Mouse (Mus musculus) midbrain, embryonic 15.5 days (tissue): Measurements from ENCODE around the gene Bcl2. TPM values are rescaled to one million over a fixed set of nuclear protein-coding genes. Genes with fewer than 3 reads are reported as not detected.

Experiments used
- ATAC-seq: fragments of 200-750 bp; cut with Nextera tagmentation; replicated peaks from 2 replicates; pipeline ENCODE4 v1.8.0; 2017; ENCODE audit warnings: moderate TSS enrichment
- H3K27ac ChIP-seq: fragments of 300-500 bp; sonication (generic); 2 replicates; pipeline ENCODE4 v1.5.1; 2015; ENCODE audit warnings: mild to moderate bottlenecking, inconsistent platforms
- H3K27me3 ChIP-seq: fragments of 300-500 bp; sonication (generic); replicated peaks from 2 replicates; pipeline ENCODE4 v1.6.1; 2015; ENCODE audit warnings: inconsistent platforms
- H3K36me3 ChIP-seq: fragments of 300-500 bp; sonication (generic); replicated peaks from 2 replicates; pipeline ENCODE4 v1.6.1; 2015; ENCODE audit warnings: inconsistent platforms
- H3K4me1 ChIP-seq: fragments of 300-500 bp; sonication (generic); 2 replicates; pipeline ENCODE4 v1.6.1; 2015; ENCODE audit warnings: inconsistent platforms
- H3K4me2 ChIP-seq: fragments of 300-500 bp; sonication (generic); 2 replicates; pipeline ENCODE4 v1.6.1; 2015; ENCODE audit warnings: inconsistent platforms, mild to moderate bottlenecking, moderate library complexity
- H3K4me3 ChIP-seq: fragments of 300-500 bp; sonication (generic); 2 replicates; pipeline ENCODE4 v1.5.1; 2015; ENCODE audit warnings: mild to moderate bottlenecking, inconsistent platforms
- H3K9ac ChIP-seq: fragments of 300-500 bp; sonication (generic); 2 replicates; pipeline ENCODE4 v1.6.1; 2015; ENCODE audit warnings: mild to moderate bottlenecking, inconsistent platforms
- H3K9me3 ChIP-seq: fragments of 300-500 bp; sonication (generic); 2 replicates; pipeline ENCODE4 v1.6.1; 2016; ENCODE audit warnings: inconsistent platforms
- WGBS: fragments of 180-500 bp; shearing (Covaris S2); methylation state at CpG from one replicate; pipeline ENCODE4 v1.1.7; 2015; ENCODE audit warnings: mixed read lengths; 5-methylcytosine and 5-hydroxymethylcytosine counted together
- polyA plus RNA-seq: library from polyadenylated mRNA; unstranded; fragments of >200 nt; fragmentation: Nextera tagmentation; extraction: Ambion mirVana; gene quantifications from 2 replicates; pipeline ENCODE4 v1.2.1, GENCODE M21; 2015

Gene Bcl2
- polyA plus RNA-seq, 1 experiment from 2014 or later, result 15.6 TPM

DNA sequence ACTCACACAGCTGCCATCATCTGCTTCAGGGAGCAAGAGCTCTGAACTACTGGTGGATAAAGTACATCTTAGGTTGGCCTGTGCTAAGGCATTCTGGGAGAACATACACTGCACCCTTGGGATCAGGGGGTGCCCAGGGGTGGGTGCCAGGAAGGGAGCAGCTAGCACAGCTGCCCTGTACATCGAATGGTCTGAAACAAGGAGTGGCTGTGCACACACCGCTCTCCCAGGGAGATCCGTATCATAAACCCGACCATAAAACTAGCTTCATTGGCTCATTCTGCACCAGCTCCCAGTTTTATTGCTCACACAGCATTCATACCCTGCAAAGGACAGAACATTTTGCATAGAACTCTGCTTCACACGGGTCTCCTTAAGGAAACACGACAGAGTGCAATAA lies 127.3 kb downstream of the Bcl2 start:
- Histone ChIP-seq H3K9me3 (no peaks in the 10 kb centered on the region), H3K4me1 (0 out of 2 replicates have a peak, but pooled peaks cover 10% of the 10 kb centered on the region), H3K27ac (no peak overlapping the region), H3K4me3 (no peak overlapping the region), H3K4me2 (no peak overlapping the region), H3K36me3 (no peaks in the 10 kb centered on the region), H3K9ac (no peak overlapping the region), H3K27me3 (no peaks in the 10 kb centered on the region)
- 93% methylated on average over 6 of the region's 6 CpGs for WGBS
- no peak for ATAC-seq

DNA sequence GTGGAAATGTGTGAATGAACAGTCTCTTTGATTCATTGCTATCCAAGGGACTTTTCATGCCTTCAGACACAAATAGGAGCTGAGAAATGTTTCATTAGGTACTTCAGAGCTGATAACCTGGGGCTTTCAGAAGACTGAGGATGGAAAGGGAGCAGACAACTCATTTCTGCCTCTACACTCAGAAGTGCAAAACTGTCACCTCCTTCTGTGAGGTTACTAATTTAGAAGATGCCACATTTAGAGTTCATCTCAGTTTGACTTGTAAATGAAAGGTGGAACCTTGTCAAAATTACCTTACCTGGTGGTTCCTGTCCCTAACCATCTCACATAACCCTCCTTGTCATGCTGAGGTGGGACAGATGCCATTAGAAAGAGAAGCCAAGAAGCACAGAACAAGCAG lies 128.7 kb downstream of the Bcl2 start:
- Histone ChIP-seq H3K27ac (peak overlapping the region; percentile 49; the same call in 1 of the 2 replicates), H3K4me1 (0 out of 2 replicates have a peak, but pooled peaks cover 10% of the 10 kb centered on the region), H3K4me2 (no peak overlapping the region), H3K36me3 (no peaks in the 10 kb centered on the region), H3K9ac (no peak overlapping the region), H3K9me3 (no peaks in the 10 kb centered on the region), H3K4me3 (no peak overlapping the region), H3K27me3 (no peaks in the 10 kb centered on the region)
- no peak for ATAC-seq

DNA sequence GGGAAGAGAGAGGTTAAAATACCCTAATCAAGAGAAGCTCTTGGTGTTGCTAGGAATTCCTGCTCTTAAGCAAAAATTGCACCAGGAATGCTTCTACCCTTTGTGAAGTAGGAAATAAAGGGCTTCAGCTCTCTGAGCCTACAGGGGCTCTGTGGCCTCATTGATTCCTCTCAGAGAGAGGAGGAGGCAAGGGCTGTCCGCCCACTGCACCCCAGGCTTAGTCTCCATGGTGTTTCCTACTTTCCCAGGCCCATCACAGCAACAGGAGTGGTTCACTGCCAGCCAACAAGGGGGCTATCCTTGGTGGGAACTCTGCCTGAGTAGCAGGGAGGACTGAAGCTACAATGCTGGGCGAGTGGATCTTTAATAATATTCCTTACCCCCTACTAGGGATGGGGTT lies 129.2 kb downstream of the Bcl2 start:
- Histone ChIP-seq H3K9ac (no peak overlapping the region), H3K4me2 (no peak overlapping the region), H3K4me3 (no peak overlapping the region), H3K27ac (peak overlapping the region; percentile 49; the same call in 1 of the 2 replicates), H3K9me3 (no peaks in the 10 kb centered on the region), H3K27me3 (no peaks in the 10 kb centered on the region), H3K36me3 (no peaks in the 10 kb centered on the region), H3K4me1 (0 out of 2 replicates have a peak, but pooled peaks cover 10% of the 10 kb centered on the region)
- peak; percentile 77 for ATAC-seq
- 34% methylated on average over 2 of the region's 2 CpGs for WGBS

DNA sequence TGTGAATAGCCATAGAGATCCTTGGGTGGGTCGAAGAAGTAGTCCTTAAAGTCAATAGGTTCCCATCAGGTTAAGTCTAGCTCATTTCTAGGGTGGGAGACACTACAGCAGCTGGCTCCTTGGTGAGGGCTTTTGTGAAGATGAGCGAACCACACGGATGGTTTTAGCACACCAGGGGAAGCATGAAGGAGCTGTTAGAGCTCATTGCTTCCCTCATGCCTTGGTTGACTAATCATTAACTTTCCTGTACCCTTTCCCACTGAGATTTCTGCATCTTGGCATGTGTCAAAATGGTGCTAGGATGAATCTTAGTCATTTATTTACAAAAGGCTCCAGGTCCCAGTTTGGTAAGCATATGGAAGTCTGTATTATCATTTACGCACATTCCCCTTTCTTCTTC lies 129.8 kb downstream of the Bcl2 start:
- Histone ChIP-seq H3K36me3 (no peaks in the 10 kb centered on the region), H3K4me2 (no peak overlapping the region), H3K9me3 (no peaks in the 10 kb centered on the region), H3K27ac (peak overlapping the region; percentile 57), H3K9ac (no peak overlapping the region), H3K4me1 (0 out of 2 replicates have a peak, but pooled peaks cover 10% of the 10 kb centered on the region), H3K27me3 (no peaks in the 10 kb centered on the region), H3K4me3 (no peak overlapping the region)
- no peak for ATAC-seq
- 58% methylated on average over 4 of the region's 4 CpGs for WGBS

DNA sequence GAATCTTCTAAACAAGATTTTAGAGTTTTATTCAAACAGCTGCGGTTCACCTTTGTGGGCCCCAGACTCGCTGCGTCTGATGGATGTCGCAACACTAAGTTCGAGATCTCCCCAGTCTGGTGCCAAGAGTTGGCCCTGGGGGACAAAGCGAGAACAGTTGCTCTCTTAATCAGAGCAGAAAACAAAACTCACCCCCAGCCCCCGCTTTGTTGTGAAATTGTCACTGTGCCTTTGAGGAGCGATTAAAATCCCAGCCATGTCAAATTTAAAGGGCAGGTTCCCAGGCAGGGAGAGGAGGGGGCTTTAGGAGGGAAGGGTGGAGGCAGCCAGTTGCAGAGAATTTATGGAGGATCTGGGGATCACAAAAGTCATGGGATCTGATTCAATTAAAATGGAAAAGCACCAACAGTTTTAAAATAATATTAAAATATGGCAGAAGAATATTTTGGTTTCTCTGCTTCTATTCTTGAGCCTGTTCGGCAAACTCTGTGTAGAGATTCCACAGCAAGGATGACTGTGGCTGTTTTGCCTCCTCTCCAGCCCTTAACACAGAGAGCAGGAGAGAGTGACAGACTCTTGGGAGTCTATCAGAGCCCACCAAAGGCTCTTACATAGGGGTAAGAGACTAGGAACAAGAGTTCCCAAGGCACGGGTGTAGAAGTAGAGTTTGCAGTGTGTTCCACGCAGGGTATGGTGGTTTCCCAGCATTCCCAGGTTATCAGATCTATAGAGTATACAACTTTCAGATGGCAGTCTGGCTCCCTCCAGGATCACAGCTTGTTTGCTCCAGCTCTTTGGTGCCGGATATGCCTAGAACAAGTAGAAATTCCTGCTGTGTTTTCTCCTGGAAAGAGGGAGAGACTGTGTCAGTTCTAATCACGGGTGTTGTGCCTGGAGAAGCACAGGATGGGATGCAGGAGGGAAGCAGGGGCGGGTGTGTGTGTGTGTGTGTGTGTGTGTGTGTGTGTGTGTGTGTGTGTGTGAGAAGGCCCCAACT lies 130.5 kb downstream of the Bcl2 start:
- 0 out of 2 replicates have a peak, but pooled peaks cover 10% of the 10 kb centered on the region for H3K4me1 ChIP-seq
- H3K9ac ChIP-seq, result no peak overlapping the region
- H3K9me3 ChIP-seq, result no peaks in the 10 kb centered on the region
- no peaks in the 10 kb centered on the region for H3K36me3 ChIP-seq
- peak; percentile 68 for ATAC-seq
- peak overlapping the region; percentile 57 for H3K27ac ChIP-seq
- no peaks in the 10 kb centered on the region for H3K27me3 ChIP-seq
- WGBS, result 29% methylated on average over 14 of the region's 14 CpGs
- no peak overlapping the region for H3K4me2 ChIP-seq
- H3K4me3 ChIP-seq, result no peak overlapping the region

DNA sequence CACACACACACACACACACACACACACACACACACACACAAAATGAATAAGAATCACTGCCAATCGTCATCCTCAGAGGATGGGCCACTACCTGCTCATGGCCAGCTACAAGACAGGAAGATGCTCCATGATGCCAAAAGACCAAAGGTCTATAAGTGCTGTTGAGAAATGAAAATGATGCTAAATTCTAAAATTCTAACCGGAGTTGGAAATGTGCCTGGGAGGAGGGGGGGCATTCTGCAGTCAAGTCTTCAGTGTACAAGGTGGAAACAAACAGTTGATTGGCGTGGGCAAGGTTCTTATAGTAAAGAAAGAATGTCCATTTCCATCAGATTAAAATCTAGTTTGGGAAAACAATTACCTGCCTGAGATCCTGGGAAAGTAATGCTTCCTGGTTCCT lies 131.3 kb downstream of the Bcl2 start:
- H3K4me2 ChIP-seq, result no peak overlapping the region
- ATAC-seq, result no peak
- peak overlapping the region; percentile 57; the same call in 1 of the 2 replicates for H3K27ac ChIP-seq
- H3K27me3 ChIP-seq, result no peaks in the 10 kb centered on the region
- no peaks in the 10 kb centered on the region for H3K36me3 ChIP-seq
- no peaks in the 10 kb centered on the region for H3K9me3 ChIP-seq
- 53% methylated on average over 3 of the region's 3 CpGs for WGBS
- H3K4me1 ChIP-seq, result 0 out of 2 replicates have a peak, but pooled peaks cover 10% of the 10 kb centered on the region
- H3K9ac ChIP-seq, result no peak overlapping the region
- H3K4me3 ChIP-seq, result no peak overlapping the region

DNA sequence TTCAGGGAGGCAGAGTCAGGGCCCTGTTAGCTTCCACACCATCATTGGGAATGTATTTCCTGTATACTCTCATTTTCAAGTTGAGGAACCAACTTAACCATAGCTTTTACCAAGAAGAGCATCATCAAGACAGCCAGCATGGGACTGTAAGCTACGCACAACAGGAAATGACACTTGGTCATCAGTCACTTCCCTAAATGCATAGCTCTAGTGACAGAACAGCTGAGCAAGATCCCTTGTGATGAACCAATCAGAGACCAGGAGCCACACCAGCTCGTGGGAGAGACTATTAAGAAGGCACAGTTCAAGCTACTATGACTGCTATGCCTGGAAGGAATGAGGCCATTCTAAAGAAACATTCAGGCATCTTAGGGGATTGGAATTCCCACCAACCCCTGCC lies 132.3 kb downstream of the Bcl2 start:
- no peak overlapping the region for H3K27ac ChIP-seq
- ATAC-seq, result no peak
- no peaks in the 10 kb centered on the region for H3K9me3 ChIP-seq
- no peaks in the 10 kb centered on the region for H3K27me3 ChIP-seq
- H3K9ac ChIP-seq, result no peak overlapping the region
- 79% methylated on average over 2 of the region's 2 CpGs for WGBS
- H3K4me1 ChIP-seq, result 0 out of 2 replicates have a peak, but pooled peaks cover 10% of the 10 kb centered on the region
- no peaks in the 10 kb centered on the region for H3K36me3 ChIP-seq
- no peak overlapping the region for H3K4me3 ChIP-seq
- H3K4me2 ChIP-seq, result no peak overlapping the region

DNA sequence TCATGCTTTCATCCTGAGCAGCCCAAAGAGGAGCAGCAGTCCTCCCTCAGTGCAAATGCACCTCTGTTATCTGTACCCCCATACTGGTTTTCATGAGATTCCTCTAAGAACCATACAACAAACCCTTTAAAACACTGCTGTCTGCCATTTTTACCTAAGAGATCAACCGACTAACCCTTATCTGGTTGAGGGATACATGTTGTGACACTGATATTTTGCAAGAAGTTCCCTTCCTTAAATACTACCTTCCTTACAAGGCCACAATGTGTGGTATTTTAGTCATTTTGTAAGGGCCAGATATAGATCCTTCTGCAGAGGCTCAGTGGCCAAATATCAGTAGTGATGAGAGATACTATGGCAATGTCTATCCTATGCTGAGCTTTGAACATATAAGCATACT lies 134.3 kb downstream of the Bcl2 start:
- ATAC-seq, result no peak
- H3K9me3 ChIP-seq, result no peaks in the 10 kb centered on the region
- no peak overlapping the region for H3K9ac ChIP-seq
- H3K4me1 ChIP-seq, result 0 out of 2 replicates have a peak, but pooled peaks cover 10% of the 10 kb centered on the region
- H3K27ac ChIP-seq, result no peak overlapping the region
- no peak overlapping the region for H3K4me3 ChIP-seq
- 86% methylated on average over 1 of the region's 1 CpGs for WGBS
- no peak overlapping the region for H3K4me2 ChIP-seq
- no peaks in the 10 kb centered on the region for H3K27me3 ChIP-seq
- no peaks in the 10 kb centered on the region for H3K36me3 ChIP-seq

DNA sequence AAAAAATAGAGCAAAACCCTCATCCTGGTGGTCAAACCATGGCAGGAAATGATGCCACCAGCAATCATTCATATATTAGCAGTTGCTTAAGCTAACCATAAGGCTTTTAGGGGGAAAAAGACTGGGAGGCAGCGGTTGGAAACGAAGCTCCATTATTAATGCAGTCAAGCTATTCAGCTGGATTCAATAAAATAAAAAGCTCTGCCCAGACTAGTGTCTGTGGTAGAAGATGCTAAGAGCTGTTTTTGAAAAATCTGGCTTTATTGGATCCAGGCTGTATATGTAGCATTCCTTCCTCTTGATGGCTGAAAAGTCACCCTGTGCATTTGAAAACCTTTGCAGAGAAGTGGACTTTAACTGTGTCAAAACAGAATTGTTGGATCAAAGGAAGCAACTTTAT lies 141.6 kb downstream of the Bcl2 start:
- Histone ChIP-seq H3K9ac (no peak overlapping the region), H3K36me3 (no peaks in the 10 kb centered on the region), H3K4me2 (no peak overlapping the region), H3K9me3 (no peaks in the 10 kb centered on the region), H3K4me1 (no peaks in the 10 kb centered on the region), H3K27ac (no peak overlapping the region), H3K4me3 (no peak overlapping the region), H3K27me3 (no peaks in the 10 kb centered on the region)
- WGBS, result 80% methylated on average over 2 of the region's 2 CpGs
- no peak for ATAC-seq

DNA sequence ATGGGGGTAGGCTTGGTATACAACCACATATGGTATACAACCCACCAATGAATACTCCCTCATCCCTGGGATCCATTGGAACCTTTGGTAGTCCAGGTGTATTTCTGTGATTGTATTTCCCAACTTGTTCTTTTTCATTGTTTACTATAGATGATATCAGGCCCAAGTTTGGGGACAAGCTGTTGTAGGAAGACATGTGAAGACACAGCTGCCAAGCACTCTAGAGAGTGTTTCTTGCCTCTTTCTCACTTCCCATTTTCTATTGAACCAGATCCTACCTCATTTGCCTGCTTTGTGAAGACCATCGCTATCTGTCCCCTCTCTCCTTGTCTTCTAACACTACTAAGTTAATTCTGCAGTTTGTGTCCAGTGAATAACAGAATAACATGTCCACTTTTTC lies 143.2 kb downstream of the Bcl2 start:
- no peaks in the 10 kb centered on the region for H3K4me1 ChIP-seq
- WGBS, result 98% methylated on average over 1 of the region's 1 CpGs
- no peak overlapping the region for H3K4me2 ChIP-seq
- H3K4me3 ChIP-seq, result no peak overlapping the region
- no peaks in the 10 kb centered on the region for H3K9me3 ChIP-seq
- no peaks in the 10 kb centered on the region for H3K27me3 ChIP-seq
- no peak for ATAC-seq
- no peak overlapping the region for H3K9ac ChIP-seq
- no peaks in the 10 kb centered on the region for H3K36me3 ChIP-seq
- no peak overlapping the region for H3K27ac ChIP-seq

DNA sequence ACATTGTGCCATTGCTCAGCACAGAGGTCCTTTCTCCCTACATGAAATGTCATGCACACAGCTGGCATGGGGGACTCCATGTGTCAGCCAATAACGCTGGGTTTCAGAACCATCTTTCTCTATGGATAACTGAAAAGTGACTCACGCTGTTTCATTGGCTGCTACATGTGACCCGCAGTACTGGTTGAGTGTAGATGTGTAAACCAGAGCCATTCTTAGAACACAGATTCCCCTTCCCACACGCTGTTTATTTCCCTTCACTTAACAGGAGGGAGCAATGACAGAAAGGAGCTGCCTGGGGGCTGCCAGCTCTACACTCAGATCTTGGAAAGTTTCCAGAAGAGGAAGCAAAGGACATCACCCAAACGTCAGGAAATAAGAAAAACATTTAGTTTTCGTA lies 143.7 kb downstream of the Bcl2 start:
- no peaks in the 10 kb centered on the region for H3K27me3 ChIP-seq
- no peak overlapping the region for H3K9ac ChIP-seq
- no peak for ATAC-seq
- H3K4me2 ChIP-seq, result no peak overlapping the region
- H3K4me3 ChIP-seq, result no peak overlapping the region
- no peak overlapping the region for H3K27ac ChIP-seq
- no peaks in the 10 kb centered on the region for H3K4me1 ChIP-seq
- H3K9me3 ChIP-seq, result no peaks in the 10 kb centered on the region
- H3K36me3 ChIP-seq, result no peaks in the 10 kb centered on the region
- WGBS, result 75% methylated on average over 6 of the region's 6 CpGs

DNA sequence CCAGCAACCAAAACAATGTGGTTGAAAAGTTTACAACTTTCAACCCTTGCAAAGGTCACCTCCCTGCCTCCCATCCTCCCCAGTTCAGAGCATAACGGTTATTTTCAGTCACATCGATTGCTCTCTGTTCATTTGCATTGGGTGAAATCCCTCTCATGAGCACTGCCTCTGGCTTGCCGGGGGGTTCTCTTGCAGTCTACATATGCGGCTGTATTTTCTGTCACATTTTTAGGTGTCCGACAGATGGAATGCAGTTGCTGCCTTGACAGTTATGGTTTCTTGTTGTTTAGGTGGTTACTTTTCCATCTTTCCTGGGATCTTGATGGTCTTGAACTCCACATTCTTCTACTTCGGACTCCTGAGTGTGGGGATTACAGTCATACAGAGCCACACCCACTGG lies 144.4 kb downstream of the Bcl2 start:
- Histone ChIP-seq H3K36me3 (no peaks in the 10 kb centered on the region), H3K27me3 (no peaks in the 10 kb centered on the region), H3K9ac (no peak overlapping the region), H3K4me2 (no peak overlapping the region), H3K27ac (no peak overlapping the region), H3K9me3 (no peaks in the 10 kb centered on the region), H3K4me1 (no peaks in the 10 kb centered on the region), H3K4me3 (no peak overlapping the region)
- ATAC-seq, result no peak
- 89% methylated on average over 6 of the region's 6 CpGs for WGBS

DNA sequence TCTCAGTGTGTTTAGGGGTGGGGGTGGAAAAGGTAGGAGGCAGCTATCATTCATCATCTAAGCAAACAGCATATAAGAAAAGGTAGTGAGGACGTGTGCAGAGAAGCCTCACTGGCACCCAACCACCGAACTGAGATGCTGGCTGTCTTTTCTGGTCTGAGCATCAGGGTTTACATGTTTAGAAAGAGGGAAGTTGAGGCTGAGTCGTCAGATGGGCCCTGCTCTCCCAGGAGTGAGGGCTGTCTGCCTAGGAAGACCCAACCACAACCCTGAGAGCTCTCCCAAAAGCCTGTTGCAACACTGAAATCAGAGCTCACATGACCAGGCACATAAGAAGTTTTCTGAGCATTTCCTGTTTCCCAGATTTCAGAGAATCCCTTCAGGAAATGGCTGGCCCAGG lies 145.2 kb downstream of the Bcl2 start:
- Histone ChIP-seq H3K27ac (no peak overlapping the region), H3K36me3 (no peaks in the 10 kb centered on the region)
- WGBS, result 81% methylated on average over 3 of the region's 3 CpGs

More for the DNA sequence above, 145.2 kb downstream of the Bcl2 start:
- Histone ChIP-seq H3K9me3 (no peaks in the 10 kb centered on the region), H3K27me3 (no peaks in the 10 kb centered on the region), H3K9ac (no peak overlapping the region), H3K4me2 (no peak overlapping the region), H3K4me1 (no peaks in the 10 kb centered on the region), H3K4me3 (no peak overlapping the region)
- no peak for ATAC-seq
